Mouse (Mus musculus): ENCODE results near the gene Cops9.

GRCm38 (mm10) chr1:92659392-92659791, 17.6 kb upstream of the Cops9 start:
- no peak for TF ChIP-seq POLR2A (IDR thresholded peaks at IDR 0.05; ENCODE audit: borderline replicate concordance, extremely low read depth, low read depth, low read length)
- no peak for TF ChIP-seq CTCF (IDR thresholded peaks at IDR 0.05; ENCODE audit: insufficient read depth, low read length)

Data from lung, adult 2 months (tissue).